Mouse (Mus musculus): Measurements from ENCODE around the gene Tm9sf1.

GRCm38 (mm10) chr14:55603633-55604576 is 39.7 kb downstream of the Tm9sf1 start:
- TF ChIP-seq RCOR1 (conservative IDR thresholded peaks at IDR 0.05; ENCODE audit: low read depth, low read length) (0 out of 2 replicates have a peak, but pooled peaks have one; percentile 36), CTCF (conservative IDR thresholded peaks at IDR 0.05 in 1 of 2, IDR thresholded peaks at IDR 0.05 in 1 of 2; ENCODE audit: low read depth in 2 of 2, low read length in 2 of 2) (peak; percentile 69 to 94), CHD2 (IDR thresholded peaks at IDR 0.05; ENCODE audit: low read length) (peak; percentile 66; the same call in 1 of the 2 replicates), TCF12 (IDR thresholded peaks at IDR 0.05; ENCODE audit: low read depth, low read length) (peak; percentile 73; the same call in 1 of the 2 replicates), POLR2A (IDR thresholded peaks at IDR 0.05; ENCODE audit: low read depth, low read length) (peak; percentile 69), ZNF384 (IDR thresholded peaks at IDR 0.05; ENCODE audit: low read depth, low read length) (no peak)

Data from CH12.LX (cell line).